Mouse (Mus musculus) megakaryocyte, embryonic 14.5 days (primary cell): Measurements from ENCODE around the gene Cdca5.

Experiments
- FLI1 ChIP-seq: IDR thresholded peaks from 2 replicates; pipeline ENCODE4 v1.6.1; 2012; ENCODE audit warnings: low read length, inconsistent platforms, mixed read lengths
- GATA1 ChIP-seq: IDR thresholded peaks from 3 replicates; pipeline ENCODE4 v1.6.1; 2012; ENCODE audit warnings: mixed read lengths, low read length, inconsistent platforms, borderline replicate concordance

- TF ChIP-seq GATA1, result no peak
- no peak for TF ChIP-seq FLI1
These were observed 13.5 kb upstream of the Cdca5 start for GRCm38 (mm10) chr19:6071261-6071660.
